Mouse (Mus musculus): Measurements from ENCODE around the gene Plekhj1.

GRCm38 (mm10) chr10:80756967-80757366, 41.5 kb downstream of the Plekhj1 start:
- TF ChIP-seq GATA1 (IDR thresholded peaks at IDR 0.05; ENCODE audit: borderline replicate concordance, low read length) (no peak), FLI1 (IDR thresholded peaks at IDR 0.05; ENCODE audit: low read length) (no peak)

All from megakaryocyte, embryonic 14.5 days (primary cell).